Comparison of ENCODE assay signal across 10 mouse cellular contexts in genomic region chr5:150051828-150052227, GRCm38 (mm10). TPM values are rescaled to one million over a fixed set of nuclear protein-coding genes. Genes with fewer than 3 reads are reported as not detected.
A peak's percentile ranks its signal among the peaks of the same experiment; 100 is the strongest.
DNase-seq lines count a peak whose midpoint lies in the region; ATAC-seq and TF ChIP-seq lines count a peak whose summit lies in the region.
"Had no signal": no experiment of that assay in that cellular context is flagged by ENCODE, and none has a peak within 500 bp of the region (broad histone marks: within the 10 kb centered on the region; RNA-seq: fewer than 3 reads in every experiment).

No protein-coding gene starts in this region.

- TF ChIP-seq CTCF in Patski (IDR thresholded peaks at IDR 0.05) = peak; percentile 74

- DNase-seq in cerebellum, postnatal 25 days = peak; percentile 9 to 35
- no peak for DNase-seq in cerebellum, adult 9-11 months
- DNase-seq in left cerebral cortex, postnatal 4 days = peak; percentile 52
- no peak for DNase-seq in left cerebral cortex, adult 11 months (ENCODE audit: low spot score)
- DNase-seq in Patski (ENCODE audit: low read depth, low spot score) (no peak), adipocyte (ENCODE audit: low spot score) (no peak)

- CTCF ChIA-PET in Patski (lab: Charles Lee) = no interaction called here

- no peaks in the 10 kb centered on the region for H3K27me3 ChIP-seq in Patski
- H3K27me3 ChIP-seq: heart, embryonic 15.5 days; midbrain, embryonic 12.5 days had no signal

- intact Hi-C loops in left cerebral cortex, postnatal 4 days (cut with DNase I) = no loop called here

- POLR2A ChIA-PET in Patski (lab: Charles Lee) = no interaction called here

- in situ Hi-C loops in Patski (cut with MboI; ENCODE audit: low pct_unique_long_range_greater_than_20kb) = no loop called here

- ATAC-seq in Patski = no peak
- peak; percentile 71; the same call in 1 of the 2 replicates for ATAC-seq in granulocyte monocyte progenitor cell, adult 5-6 weeks (replicated peaks; ENCODE audit: poor library complexity, severe bottlenecking)
- ATAC-seq in megakaryocyte-erythroid progenitor cell, adult 5-6 weeks (replicated peaks; ENCODE audit: low FRiP score, low TSS enrichment, poor library complexity, severe bottlenecking) = peak; percentile 79

RNA-seq across cellular contexts. Expression of gene Rxfp2, which starts 33.4 kb away (rescaled TPM):
- 1 to 10 TPM; 1.4 to 1.5 TPM for total RNA-seq in left cerebral cortex, postnatal 4 days (2021)
- polyA plus RNA-seq in Patski (2021) = not detected
- not detected in 2 replicates for total RNA-seq in granulocyte monocyte progenitor cell, adult 5-6 weeks (2014; fragmentation: Nextera tagmentation)
- not detected in 2 replicates for total RNA-seq in granulocyte monocyte progenitor cell, adult 5-6 weeks (2017)
- not detected in 2 replicates for total RNA-seq in megakaryocyte-erythroid progenitor cell, adult 5-6 weeks (2014; fragmentation: Nextera tagmentation)
- not detected in 2 replicates for total RNA-seq in megakaryocyte-erythroid progenitor cell, adult 5-6 weeks (2017)

Comparison
In these comparisons a context has a peak if more than half of its experiments do, and no peak if none do; other contexts are left out.
1. DNase-seq: peak in cerebellum, postnatal 25 days (2 of 2) and left cerebral cortex, postnatal 4 days (single experiment); none in cerebellum, adult 9-11 months (single experiment), left cerebral cortex, adult 11 months (single experiment), Patski (single experiment) and adipocyte (single experiment).